Mouse (Mus musculus) kidney, postnatal 36 days (tissue): ENCODE measurements at regions not wholly inside any gene's neighbourhood (a gene's known extent, or its start where the extent isn't known, plus 50 kb on each side); places are given as distances from the start of the nearest gene placed in this dataset.

Experiments used
- DNase-seq, 2 experiments: peaks; one replicate each; pipeline ENCODE4 v3.0.0; 2021 to 2022; ENCODE audit warnings: mixed read lengths in 2 of 2

DNA sequence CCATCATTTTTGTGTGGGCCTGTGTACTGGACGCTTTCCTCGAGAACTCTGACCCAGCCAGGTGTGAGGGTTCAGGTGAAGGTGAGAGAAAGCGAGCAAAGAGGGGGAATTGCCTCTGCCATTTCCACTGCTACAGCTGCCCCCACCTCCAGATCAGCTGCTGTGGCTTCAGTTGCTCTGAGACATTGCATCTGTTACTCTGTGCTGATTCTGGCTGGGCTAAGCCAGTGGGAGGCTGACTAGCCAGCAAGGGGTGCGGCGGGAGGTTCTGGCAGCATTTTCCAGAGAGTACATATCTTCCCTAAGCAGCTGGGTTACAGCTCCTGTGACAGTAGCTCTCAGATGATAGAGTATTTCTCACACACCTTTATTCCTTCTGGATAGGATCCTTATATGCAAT lies 712.7 kb upstream of the Cdh18 start:
- DNase-seq = no peak

DNA sequence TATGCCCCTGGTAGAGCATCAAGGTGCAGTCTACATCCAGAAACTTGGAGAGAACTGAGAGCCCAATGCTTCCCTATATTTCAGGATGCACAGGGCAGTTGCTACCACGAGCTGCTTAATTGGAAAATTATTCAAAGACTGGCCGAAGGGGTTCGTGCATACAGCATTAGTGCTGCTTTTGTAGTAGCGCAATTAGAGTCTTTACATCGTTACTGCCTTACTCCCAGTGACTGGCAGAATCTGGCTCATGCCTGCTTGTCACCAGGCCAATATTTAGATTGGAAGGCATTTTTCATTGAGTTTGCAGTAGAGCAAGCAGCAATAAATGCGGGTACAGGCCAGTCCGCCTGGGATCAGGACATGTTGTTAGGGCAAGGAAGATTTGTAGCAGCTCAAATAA lies 690.3 kb upstream of the Cdh18 start:
- no peak for DNase-seq

DNA sequence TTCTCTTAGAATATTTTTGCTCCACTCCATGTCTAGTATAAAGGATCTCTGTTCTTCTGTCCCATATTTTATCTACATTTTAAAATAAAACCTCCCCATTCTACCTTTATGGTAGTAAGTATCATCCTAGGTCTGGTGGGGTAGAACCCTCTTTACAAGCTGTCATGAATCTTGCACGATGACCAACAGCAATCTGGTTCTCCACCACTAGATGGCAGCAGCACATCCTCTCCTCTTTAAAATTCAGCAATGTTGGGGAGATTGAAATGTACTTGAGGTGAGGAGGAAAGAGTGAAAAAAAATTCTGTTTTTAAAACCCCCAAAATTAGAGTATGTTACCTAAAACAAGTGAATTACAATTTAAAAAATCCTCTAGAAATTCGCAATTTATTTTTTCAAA lies 663.6 kb upstream of the Cdh18 start:
- DNase-seq = peak; percentile 7 to 73
